Mouse (Mus musculus): ENCODE data around the gene Dctn1.

Dctn1 gene

DNA sequence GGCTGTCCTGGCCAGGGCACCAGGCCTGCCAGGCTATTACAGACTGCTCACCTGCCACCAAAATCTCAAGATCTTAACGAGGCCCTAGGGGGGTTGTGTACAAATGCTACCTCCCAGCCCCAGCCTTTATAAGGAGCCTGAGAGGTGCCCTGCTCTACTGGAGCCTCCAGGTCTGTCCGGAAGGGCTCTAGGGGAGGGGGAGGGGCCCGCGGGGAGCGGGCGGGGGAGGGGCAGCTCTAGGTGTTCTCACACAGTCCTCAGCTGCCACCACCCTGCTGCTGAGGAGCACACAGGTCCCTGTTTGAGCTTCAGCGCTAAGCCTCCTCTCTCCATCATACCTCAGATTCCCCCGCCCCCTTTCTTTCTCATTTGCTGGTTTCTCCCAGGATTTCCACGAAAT, 71.4 kb downstream of the Dctn1 start:
- no peak for DNase-seq

DNA sequence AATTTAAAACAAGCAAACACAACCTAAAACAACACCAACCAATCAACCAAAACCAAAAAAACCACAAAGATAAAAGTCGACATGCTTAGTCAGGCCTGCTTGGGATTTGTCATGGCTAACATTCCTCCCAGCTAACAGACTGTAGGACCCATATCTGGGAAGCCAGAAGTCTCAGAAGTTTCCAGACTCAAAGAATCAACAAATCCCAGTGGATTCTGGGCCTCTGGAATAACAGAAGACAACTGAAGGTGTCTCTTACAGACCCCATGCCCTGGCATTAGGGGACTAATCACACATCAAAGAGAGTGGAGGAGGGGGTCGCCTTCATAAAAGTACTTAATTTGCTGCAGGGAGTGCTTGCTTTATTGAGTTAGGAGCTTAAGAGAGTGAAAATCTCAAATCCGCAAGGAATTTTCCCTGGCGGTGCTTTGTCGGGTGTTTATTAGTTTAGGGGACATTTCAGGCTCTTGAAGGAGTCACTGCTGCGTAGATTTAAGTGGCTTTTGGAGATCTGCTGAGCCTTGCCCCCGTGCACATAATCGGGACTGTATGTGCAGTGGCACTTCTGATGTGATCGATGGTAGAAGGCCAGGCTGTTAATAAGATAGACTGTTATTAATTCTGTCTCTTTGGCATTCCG, 78.8 kb downstream of the Dctn1 start:
- no peak for DNase-seq

DNA sequence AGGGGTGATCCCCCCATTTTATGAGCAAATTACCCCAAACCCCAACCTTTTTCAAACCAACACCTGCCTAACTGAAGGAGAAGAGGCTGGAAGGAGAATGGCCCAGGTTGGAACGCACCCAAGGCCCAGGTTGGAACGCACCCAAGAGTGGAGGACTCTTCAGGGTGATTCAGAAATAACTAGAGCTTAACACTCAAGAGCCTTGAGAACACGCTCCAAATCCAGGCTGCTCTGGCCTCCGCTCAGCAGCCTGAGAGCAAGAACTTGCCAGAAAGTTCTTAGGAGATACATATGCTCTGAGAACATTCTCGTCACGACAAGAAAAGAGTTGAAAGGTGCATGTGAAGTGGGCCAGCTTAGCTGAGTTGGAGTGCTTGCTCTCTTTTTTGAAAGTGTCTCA, 79.4 kb downstream of the Dctn1 start:
- DNase-seq, result no peak

DNA sequence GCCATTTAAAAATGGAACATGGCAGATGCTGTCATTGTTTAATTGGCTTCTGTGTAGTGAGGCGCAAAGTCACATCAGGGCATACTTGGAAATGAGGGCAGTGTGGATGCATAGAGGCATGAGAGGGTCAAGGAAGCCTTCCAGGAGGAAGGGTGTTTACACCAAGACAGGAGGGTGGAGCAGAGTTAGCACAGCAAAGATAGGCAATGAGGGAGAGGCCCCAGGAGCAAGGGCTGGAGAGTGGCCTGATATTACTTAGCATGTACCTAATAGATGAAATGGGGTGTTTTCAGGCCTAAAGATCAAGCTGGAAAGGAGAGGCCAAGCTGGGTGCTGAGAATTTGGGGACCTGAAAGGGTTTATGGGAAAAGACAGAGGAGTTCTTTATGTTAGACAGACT, 80.3 kb downstream of the Dctn1 start:
- DNase-seq, result no peak

DNA sequence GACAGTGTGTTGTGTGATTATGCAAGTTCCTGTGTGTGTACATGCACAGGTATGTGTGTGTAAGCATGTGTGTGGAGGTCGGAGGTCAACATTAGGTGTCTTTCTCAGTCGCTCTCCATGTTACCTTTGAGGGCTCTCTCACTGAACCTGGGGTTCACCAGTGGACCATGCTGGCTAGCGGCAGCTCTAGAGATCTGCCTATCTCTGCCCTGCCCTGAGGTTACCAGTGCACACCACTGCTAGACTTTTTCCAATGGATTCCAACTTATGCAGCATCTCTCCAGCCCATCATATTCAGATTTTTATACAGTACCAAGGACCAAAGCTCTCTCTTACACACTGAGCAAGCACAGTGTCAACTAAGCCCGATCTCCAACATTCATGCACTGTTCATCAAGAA, 81.0 kb downstream of the Dctn1 start:
- DNase-seq, result no peak

DNA sequence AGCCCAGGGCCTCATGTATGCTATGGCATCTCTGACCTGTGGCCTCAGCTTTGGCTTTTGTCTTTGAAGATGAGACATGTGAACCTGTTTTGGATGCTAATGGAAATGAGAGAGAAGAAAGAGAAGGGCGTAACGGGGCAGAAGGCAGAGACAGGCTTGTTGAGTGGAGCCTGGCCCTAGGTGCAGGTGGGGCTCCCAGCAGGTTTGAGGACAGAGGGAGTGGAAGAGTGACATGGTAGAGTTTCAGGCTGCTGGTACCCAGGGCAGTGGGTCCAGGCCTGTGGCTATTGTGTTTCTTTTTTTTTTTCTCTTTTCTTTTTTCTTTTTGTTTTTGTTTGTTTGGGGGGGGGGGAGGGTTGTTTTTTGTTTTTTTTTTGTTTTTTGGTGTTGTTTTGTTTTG, 81.4 kb downstream of the Dctn1 start:
- no peak for DNase-seq
